Mouse (Mus musculus) right cerebral cortex, postnatal 25 days (tissue): ENCODE measurements around the gene Ube4b.

Source experiments
- DNase-seq: peaks from one replicate; pipeline ENCODE4 v3.0.0; 2022

The Ube4b gene

GRCm38 (mm10) chr4:149429592-149429991 lies 3.0 kb upstream of the Ube4b start:
- no peak for DNase-seq

- no peak for DNase-seq
Observed at GRCm38 (mm10) chr4:149425801-149426292, 702 bp downstream of the Ube4b start.

- DNase-seq: no peak
Observed at GRCm38 (mm10) chr4:149424755-149425154, 1.8 kb downstream of the Ube4b start.

- no peak for DNase-seq
Observed at GRCm38 (mm10) chr4:149417854-149418365, 8.6 kb downstream of the Ube4b start.

- DNase-seq: no peak
Observed at GRCm38 (mm10) chr4:149416986-149417385, 9.6 kb downstream of the Ube4b start.

GRCm38 (mm10) chr4:149416417-149416816 lies 10.1 kb downstream of the Ube4b start:
- no peak for DNase-seq

GRCm38 (mm10) chr4:149415651-149416169 lies 10.8 kb downstream of the Ube4b start:
- no peak for DNase-seq

GRCm38 (mm10) chr4:149414259-149414658 lies 12.3 kb downstream of the Ube4b start:
- DNase-seq: no peak

- DNase-seq: no peak
Observed at GRCm38 (mm10) chr4:149409759-149410158, 16.8 kb downstream of the Ube4b start.

- no peak for DNase-seq
Observed at GRCm38 (mm10) chr4:149408331-149408730, 18.2 kb downstream of the Ube4b start.

- DNase-seq: no peak
Observed at GRCm38 (mm10) chr4:149407461-149407860, 19.1 kb downstream of the Ube4b start.

GRCm38 (mm10) chr4:149405713-149406443 lies 20.7 kb downstream of the Ube4b start:
- no peak for DNase-seq

- DNase-seq: no peak
Observed at GRCm38 (mm10) chr4:149404640-149405465, 21.7 kb downstream of the Ube4b start.

GRCm38 (mm10) chr4:149403037-149403436 lies 23.5 kb downstream of the Ube4b start:
- DNase-seq: no peak

GRCm38 (mm10) chr4:149401591-149401982 lies 25.0 kb downstream of the Ube4b start:
- no peak for DNase-seq

GRCm38 (mm10) chr4:149400878-149401590 lies 25.5 kb downstream of the Ube4b start:
- no peak for DNase-seq

- DNase-seq: no peak
Observed at GRCm38 (mm10) chr4:149399331-149399910, 27.1 kb downstream of the Ube4b start.

GRCm38 (mm10) chr4:149398181-149398735 lies 28.3 kb downstream of the Ube4b start:
- DNase-seq: no peak

- no peak for DNase-seq
Observed at GRCm38 (mm10) chr4:149396433-149397306, 29.9 kb downstream of the Ube4b start.

GRCm38 (mm10) chr4:149395581-149395980 lies 31.0 kb downstream of the Ube4b start:
- no peak for DNase-seq

- DNase-seq: no peak
Observed at GRCm38 (mm10) chr4:149394292-149394691, 32.3 kb downstream of the Ube4b start.
